Mouse (Mus musculus) heart, postnatal 10 days (tissue): ENCODE data around the gene Cdyl. TPM values are rescaled to one million over a fixed set of nuclear protein-coding genes. Genes with fewer than 3 reads are reported as not detected.

Source experiments
- DNase-seq, 2 experiments: peaks; one replicate each; pipeline ENCODE4 v3.0.0; 2021
- intact Hi-C: fragments of 180-260 bp; cut with DNase I; formaldehyde crosslinking; loops from one replicate; pipeline ENCODE4 v1.15.1; 2025
- total RNA-seq, 2 experiments: library from RNA; stranded (reverse); gene quantifications; 2 replicates each; pipeline ENCODE4 v1.2.3; 2021

Cdyl gene
- total RNA-seq, 2 experiments from 2014 or later = 15.3 to 15.7 TPM

DNA sequence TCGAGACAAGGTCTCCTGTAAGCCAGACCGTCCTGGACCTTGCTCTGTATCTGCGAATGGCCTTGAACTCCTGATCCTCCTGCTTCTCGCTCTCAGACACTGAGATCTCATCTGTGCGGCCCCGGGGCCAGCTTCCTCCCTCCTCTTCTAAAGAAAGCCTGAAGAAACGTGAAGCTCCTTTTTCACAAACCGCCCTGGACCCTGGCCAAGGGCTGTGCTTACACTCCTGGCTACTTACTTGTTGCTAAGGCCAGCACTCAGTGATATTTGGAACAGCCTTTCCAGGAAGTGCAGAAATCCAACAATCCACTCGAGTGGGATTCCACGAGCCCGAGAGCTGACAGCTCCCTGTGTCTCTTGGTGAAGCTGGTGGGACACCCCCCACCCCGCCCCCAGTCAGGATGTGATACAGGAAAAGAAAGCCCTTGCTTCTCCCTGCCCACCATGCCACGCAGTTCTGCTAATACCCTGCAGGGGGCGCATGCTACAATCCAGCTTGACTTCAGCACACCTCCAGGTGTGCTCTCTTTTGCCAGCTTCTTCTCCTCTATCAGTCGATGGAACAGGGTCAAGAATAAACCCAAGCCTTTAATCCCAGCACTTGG, 226.6 kb downstream of the Cdyl start:
- DNase-seq = peak; percentile 51 to 65
- intact Hi-C loops = loop anchor here (5.0 kb wide), 1 partner anchor 61 kb away; no protein-coding TSS in a partner anchor

DNA sequence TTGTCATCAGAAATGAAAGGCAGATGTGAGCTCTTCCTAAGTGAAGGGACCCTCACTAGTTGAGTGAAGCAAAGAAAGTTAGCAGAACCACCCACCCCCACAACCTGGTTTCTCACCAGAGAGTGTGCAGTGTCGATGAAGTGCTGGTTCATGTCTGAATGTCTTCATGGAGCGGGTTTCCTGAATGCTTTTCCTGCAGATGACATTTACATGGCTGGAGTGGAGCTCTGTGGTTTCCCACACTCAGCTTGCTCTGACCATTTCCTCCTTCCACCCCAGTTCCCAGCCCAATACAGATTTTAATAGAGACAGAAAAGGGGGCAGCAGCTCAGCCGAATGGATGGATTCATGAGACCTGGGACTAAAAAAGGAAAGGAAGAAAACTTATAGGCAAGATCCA, 233.2 kb downstream of the Cdyl start:
- DNase-seq = no peak
- intact Hi-C loops = no loop called here

DNA sequence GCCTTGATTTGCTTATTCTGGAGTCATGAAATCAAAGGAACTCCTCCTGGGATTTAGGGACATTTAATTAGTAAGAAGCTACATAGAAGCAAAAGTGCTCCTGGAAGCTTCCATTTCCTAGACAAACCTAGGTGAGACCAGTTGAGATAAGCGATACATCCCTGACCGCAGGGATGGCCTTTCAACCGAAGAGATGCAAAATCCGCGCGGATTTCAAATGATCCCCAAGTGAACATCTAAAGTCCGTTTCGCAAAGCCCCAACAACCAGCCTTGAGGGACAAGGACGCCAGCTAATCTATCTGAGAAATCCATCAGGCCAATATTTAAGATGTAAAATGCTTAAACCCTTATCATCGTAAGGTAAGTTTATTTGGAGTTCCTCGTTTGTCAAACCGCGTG, 245.7 kb downstream of the Cdyl start:
- intact Hi-C loops = no loop called here
- DNase-seq = no peak

DNA sequence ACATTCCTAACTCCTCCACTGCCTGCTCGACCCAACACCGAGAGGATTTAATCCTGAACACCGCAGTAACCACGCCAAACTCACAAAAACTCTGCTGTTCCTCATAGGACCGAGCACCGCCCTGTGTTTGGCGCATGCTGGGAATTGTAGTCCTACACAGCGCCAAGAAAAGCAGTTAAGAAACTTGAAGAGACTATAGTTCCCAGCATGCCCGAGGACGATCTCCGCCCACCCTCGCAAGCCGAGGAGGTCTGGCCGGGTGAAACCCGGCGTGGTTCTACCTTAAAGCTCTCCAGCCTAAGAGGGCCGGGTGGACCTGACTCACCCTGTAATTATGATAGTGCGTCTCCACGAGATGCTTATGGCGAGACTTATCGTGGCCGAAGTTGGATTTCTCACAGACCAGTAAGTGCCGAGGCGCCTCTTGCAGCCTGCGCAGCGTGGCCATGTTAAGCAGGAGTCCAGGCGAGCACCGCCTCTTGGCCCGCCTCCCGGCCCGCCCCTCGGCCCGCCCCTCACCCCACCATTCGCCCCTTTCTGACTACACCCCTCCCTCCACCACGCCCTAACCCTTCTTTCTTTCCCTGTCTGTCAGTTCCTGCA, 246.3 kb downstream of the Cdyl start, which contains the start of gene Rpp40:
Gene Rpp40 (minus strand): TSS at position 481 of the 603 bp plus-strand sequence.
- DNase-seq = peak; percentile 95
- intact Hi-C loops = no loop called here

DNA sequence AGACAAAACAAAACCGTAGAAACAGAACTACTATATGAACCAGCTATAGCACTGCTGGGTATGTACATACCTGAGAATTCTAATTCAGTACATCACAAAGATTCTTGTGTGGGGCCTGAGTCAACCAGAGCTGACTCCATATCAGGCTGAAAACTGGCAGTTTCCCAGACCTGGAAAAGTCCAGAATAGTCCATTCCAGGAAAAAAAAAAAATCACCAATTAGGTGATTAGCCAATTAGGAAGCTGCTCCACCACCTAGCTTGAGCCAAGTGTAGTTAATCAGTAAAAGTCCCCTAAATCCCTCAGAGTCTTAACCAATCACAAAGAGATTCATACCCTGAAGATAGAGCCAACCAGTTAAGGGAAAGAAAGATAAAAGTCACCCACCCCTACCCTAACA, 251.8 kb downstream of the Cdyl start:
- no peak for DNase-seq
- intact Hi-C loops = no loop called here

Other genes starting within 250 kb of the Cdyl start
- 1 to 10 TPM; 4.7 to 6.6 TPM for gene Rpp40, start 246.5 kb downstream of the Cdyl start, total RNA-seq